Mouse (Mus musculus) myocyte (in vitro differentiated cells): Measurements from ENCODE around the gene Smug1. TPM values are rescaled to one million over a fixed set of nuclear protein-coding genes. Genes with fewer than 3 reads are reported as not detected.

Experiments used
- H3K27me3 ChIP-seq: one replicate; pipeline ENCODE4 v1.6.1; 2011; ENCODE audit not compliant: control insufficient read depth, insufficient read depth, insufficient read length
- H3K36me3 ChIP-seq: one replicate; pipeline ENCODE4 v1.6.1; 2011; ENCODE audit not compliant: control insufficient read depth, insufficient read depth
- H3K4me2 ChIP-seq: one replicate; pipeline ENCODE4 v1.6.1; 2011; ENCODE audit warnings: low read depth, control low read depth
- H3K4me3 ChIP-seq: one replicate; pipeline ENCODE4 v1.5.1; 2011; ENCODE audit warnings: mild to moderate bottlenecking, control low read depth, moderate library complexity
- H3K79me2 ChIP-seq: one replicate; pipeline ENCODE4 v1.6.1; 2011; ENCODE audit not compliant: control insufficient read depth, insufficient read depth
- H3ac ChIP-seq: one replicate; pipeline ENCODE4 v1.6.1; 2011; ENCODE audit not compliant: control insufficient read depth, insufficient read length
- CEBPB ChIP-seq: IDR thresholded peaks from 2 replicates; pipeline ENCODE4 v1.6.1; 2011; ENCODE audit warnings: mild to moderate bottlenecking, moderate library complexity; ENCODE audit not compliant: poor library complexity, insufficient read depth, severe bottlenecking
- E2F4 ChIP-seq: IDR thresholded peaks from one replicate; pipeline ENCODE4 v1.6.1; 2011; ENCODE audit warnings: mild to moderate bottlenecking, control low read depth, moderate library complexity; ENCODE audit not compliant: insufficient read depth
- MAX ChIP-seq: IDR thresholded peaks from one replicate; pipeline ENCODE4 v1.6.1; 2011; ENCODE audit warnings: low read depth, mild to moderate bottlenecking, control low read depth
- MYOD1 ChIP-seq, 3 experiments: IDR thresholded peaks; one replicate each; pipeline ENCODE4 v1.6.1; 2011; ENCODE audit warnings: control low read depth in 2 of 3, low read depth in 2 of 3, mild to moderate bottlenecking in 2 of 3, moderate library complexity in 1 of 3; ENCODE audit not compliant: insufficient read length in 2 of 3, control insufficient read depth in 1 of 3
- MYOG ChIP-seq, 3 experiments: IDR thresholded peaks; one replicate each; pipeline ENCODE4 v1.6.1; 2011; ENCODE audit warnings: control low read depth in 2 of 3, low read depth in 2 of 3, mild to moderate bottlenecking in 2 of 3; ENCODE audit not compliant: insufficient read length in 2 of 3, control insufficient read depth in 1 of 3, insufficient read depth in 1 of 3
- POLR2A ChIP-seq: IDR thresholded peaks from one replicate; pipeline ENCODE4 v1.6.1; 2011; ENCODE audit warnings: low read depth, mild to moderate bottlenecking, control low read depth, moderate library complexity; ENCODE audit not compliant: insufficient read length
- POLR2AphosphoS2 ChIP-seq: IDR thresholded peaks from one replicate; pipeline ENCODE4 v1.6.1; 2011; ENCODE audit warnings: low read depth, control low read depth; ENCODE audit not compliant: insufficient read length
- REST ChIP-seq: IDR thresholded peaks from one replicate; pipeline ENCODE4 v1.6.1; 2011; ENCODE audit warnings: mild to moderate bottlenecking, control low read depth, moderate library complexity; ENCODE audit not compliant: insufficient read depth, insufficient read length
- SRF ChIP-seq: IDR thresholded peaks from one replicate; pipeline ENCODE4 v1.6.1; 2011; ENCODE audit warnings: low read depth; ENCODE audit not compliant: control insufficient read depth, insufficient read length
- TCF12 ChIP-seq: IDR thresholded peaks from one replicate; pipeline ENCODE4 v1.6.1; 2011; ENCODE audit warnings: mild to moderate bottlenecking, control low read depth; ENCODE audit not compliant: poor library complexity, insufficient read depth, severe bottlenecking
- TCF3 ChIP-seq: IDR thresholded peaks from one replicate; pipeline ENCODE4 v1.6.1; 2011; ENCODE audit warnings: low read depth, control low read depth; ENCODE audit not compliant: insufficient read length
- USF1 ChIP-seq: IDR thresholded peaks from one replicate; pipeline ENCODE4 v1.6.1; 2011; ENCODE audit warnings: low read depth, mild to moderate bottlenecking, control low read depth, moderate library complexity
- polyA plus RNA-seq: library from polyadenylated mRNA; unstranded; fragments of >200 nt; fragmentation: generic; extraction: Trizol; gene quantifications from one replicate; pipeline ENCODE4 v1.2.1, GENCODE M21; 2012; ENCODE audit warnings: missing spikeins

Gene Smug1
- polyA plus RNA-seq, 1 experiment: 18.6 TPM

DNA sequence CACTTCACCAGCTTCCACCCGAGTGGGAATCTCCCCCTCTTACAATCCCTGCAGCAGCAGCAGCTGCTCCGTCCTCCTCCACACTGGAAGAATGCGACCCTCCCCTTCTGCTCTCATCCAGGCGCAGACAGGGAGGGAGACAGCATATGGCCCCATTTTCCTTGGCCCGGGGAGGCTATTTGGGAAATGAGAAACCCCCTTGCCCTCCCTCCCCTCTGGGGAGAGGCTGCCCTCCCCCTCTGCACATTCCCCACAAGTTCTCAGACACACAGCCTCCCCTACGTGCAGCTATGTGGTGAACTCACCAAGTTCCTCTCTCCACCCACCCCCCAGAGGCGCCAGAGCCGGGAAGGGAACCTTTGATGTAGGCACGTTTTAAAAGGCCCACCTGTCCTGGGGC is 51.6 kb downstream of the Smug1 start:
- H3K36me3 ChIP-seq: no peaks in the 10 kb centered on the region
- no peaks in the 10 kb centered on the region for H3K27me3 ChIP-seq
- peak overlapping the region; percentile 32 for H3K4me2 ChIP-seq
- H3K4me3 ChIP-seq: no peak overlapping the region
- TF ChIP-seq MYOD1 (IDR thresholded peaks at IDR 0.05; ENCODE audit: control insufficient read depth in 1 of 3, insufficient read length in 2 of 3, low read depth in 2 of 3) (peak in 2 of 3 experiments; percentile 77 to 88), POLR2A (no peak), E2F4 (no peak), POLR2AphosphoS2 (no peak), MAX (no peak), CEBPB (no peak), REST (no peak), USF1 (no peak), MYOG (IDR thresholded peaks at IDR 0.05; ENCODE audit: control insufficient read depth in 1 of 3, insufficient read depth in 1 of 3, insufficient read length in 2 of 3, low read depth in 2 of 3) (peak; percentile 30 to 75 (median 55)), TCF12 (no peak), TCF3 (no peak), SRF (no peak)
- H3ac ChIP-seq: no peak overlapping the region
- no peaks in the 10 kb centered on the region for H3K79me2 ChIP-seq

DNA sequence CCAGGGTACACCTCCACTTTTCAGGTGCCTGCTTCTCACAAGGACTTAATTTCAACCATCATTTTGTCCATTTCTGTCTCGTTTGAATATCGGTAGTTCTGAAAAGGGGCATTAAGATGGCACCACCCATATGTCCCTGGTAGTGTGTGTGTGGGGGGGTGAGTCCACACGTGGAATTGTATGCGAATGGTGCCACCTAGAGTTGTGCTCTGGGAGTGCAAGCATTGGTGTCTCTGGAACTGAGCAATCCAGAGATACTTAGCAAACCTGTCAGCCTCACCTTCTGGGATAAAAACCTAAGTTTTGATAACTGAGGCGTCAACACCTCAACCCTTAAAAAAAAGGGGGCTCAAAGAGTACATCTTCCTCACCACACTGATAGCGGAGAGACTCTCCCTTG is 53.8 kb downstream of the Smug1 start:
- no peaks in the 10 kb centered on the region for H3K79me2 ChIP-seq
- H3K4me3 ChIP-seq: no peak overlapping the region
- no peak overlapping the region for H3K4me2 ChIP-seq
- no peak overlapping the region for H3ac ChIP-seq
- no peaks in the 10 kb centered on the region for H3K36me3 ChIP-seq
- TF ChIP-seq MYOD1 (IDR thresholded peaks at IDR 0.05; ENCODE audit: control insufficient read depth in 1 of 3, insufficient read length in 2 of 3, low read depth in 2 of 3) (no peak), E2F4 (no peak), POLR2AphosphoS2 (no peak), TCF3 (no peak), SRF (no peak), TCF12 (no peak), MAX (no peak), MYOG (IDR thresholded peaks at IDR 0.05; ENCODE audit: control insufficient read depth in 1 of 3, insufficient read depth in 1 of 3, insufficient read length in 2 of 3, low read depth in 2 of 3) (no peak), REST (no peak)
- H3K27me3 ChIP-seq: no peaks in the 10 kb centered on the region

DNA sequence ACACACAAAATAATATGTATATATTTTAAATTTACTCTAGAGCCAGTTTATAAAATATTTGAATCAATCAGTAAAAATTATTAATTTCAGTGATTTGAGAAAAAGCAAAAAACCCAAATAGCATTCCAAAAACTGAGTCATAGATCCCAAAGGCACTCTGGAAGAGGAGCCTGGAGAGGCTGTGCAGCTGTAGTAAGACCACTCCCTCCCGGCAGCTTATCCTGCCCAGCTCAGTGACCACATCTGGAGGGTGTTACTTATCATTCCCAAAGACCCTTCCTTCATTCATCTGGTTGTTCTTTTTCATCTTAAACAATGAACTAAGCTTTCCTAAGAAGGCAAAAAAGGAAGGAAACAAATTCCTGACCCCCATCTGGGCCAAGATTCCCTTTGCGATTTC is 54.6 kb downstream of the Smug1 start:
- Histone ChIP-seq H3K27me3 (no peaks in the 10 kb centered on the region), H3K4me2 (no peak overlapping the region), H3K36me3 (no peaks in the 10 kb centered on the region), H3K4me3 (no peak overlapping the region), H3K79me2 (no peaks in the 10 kb centered on the region), H3ac (no peak overlapping the region)
- TF ChIP-seq POLR2AphosphoS2: no peak
- TF ChIP-seq USF1: no peak

DNA sequence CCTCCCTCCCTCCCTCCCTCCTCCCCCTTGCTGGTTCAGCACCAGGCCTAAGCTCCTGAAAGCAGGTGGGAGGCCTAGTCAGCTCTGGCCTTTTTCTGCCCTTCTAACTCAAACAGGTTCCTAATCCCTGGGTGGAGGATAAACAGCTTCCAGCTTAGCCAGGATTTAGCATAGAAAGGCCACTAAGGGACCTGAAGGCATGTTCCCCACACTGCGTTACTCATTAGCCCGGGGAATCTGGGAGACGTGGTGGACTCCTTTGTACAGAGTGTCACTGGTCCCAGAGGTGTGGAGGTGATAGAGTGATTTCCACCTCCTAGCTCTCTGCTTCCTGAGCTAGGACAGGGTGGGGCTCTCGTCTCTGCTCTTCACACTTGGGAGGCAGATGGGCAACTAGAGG is 57.0 kb downstream of the Smug1 start:
- H3K36me3 ChIP-seq: no peaks in the 10 kb centered on the region
- H3K4me2 ChIP-seq: no peak overlapping the region
- no peak for TF ChIP-seq E2F4
- TF ChIP-seq POLR2A: no peak
- TF ChIP-seq MAX: no peak
- TF ChIP-seq TCF3: no peak
- TF ChIP-seq REST: no peak
- TF ChIP-seq MYOD1 (IDR thresholded peaks at IDR 0.05; ENCODE audit: control insufficient read depth in 1 of 3, insufficient read length in 2 of 3, low read depth in 2 of 3): no peak
- TF ChIP-seq SRF: no peak
- no peak for TF ChIP-seq CEBPB
- TF ChIP-seq TCF12: no peak
- no peak for TF ChIP-seq POLR2AphosphoS2
- TF ChIP-seq MYOG (IDR thresholded peaks at IDR 0.05; ENCODE audit: control insufficient read depth in 1 of 3, insufficient read depth in 1 of 3, insufficient read length in 2 of 3, low read depth in 2 of 3): no peak
- TF ChIP-seq USF1: no peak
- H3K4me3 ChIP-seq: no peak overlapping the region
- no peaks in the 10 kb centered on the region for H3K27me3 ChIP-seq
- H3ac ChIP-seq: no peak overlapping the region
- no peaks in the 10 kb centered on the region for H3K79me2 ChIP-seq

DNA sequence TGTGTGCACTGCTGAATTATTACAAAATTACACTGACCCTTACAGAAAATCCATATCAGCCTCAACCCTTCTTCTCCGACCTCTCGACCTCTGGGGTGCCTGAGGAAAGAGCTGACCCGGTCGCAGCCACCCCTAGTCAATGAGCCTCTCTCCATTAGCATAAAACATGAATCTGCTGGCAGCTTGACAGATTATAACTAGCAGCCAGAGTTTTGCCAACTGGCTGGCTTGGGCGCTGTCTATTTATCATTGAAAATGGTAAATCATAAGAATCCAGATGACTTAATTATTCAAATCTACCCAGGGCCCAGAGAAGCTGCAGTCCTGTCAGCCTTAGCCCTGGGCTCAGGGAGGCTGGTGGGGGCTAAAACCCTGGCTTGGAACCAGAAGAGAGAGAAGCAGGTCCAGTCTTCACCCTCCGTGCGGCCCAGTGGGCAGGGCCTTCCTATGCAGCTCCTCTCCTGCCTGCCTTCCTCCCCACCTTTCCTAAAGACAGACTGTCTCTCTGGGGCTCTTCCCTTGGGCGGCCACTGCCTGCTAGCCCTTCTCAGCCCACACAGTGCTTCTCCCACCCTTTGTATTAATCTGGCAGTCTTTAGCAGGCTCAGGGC is 58.7 kb downstream of the Smug1 start:
- no peaks in the 10 kb centered on the region for H3K79me2 ChIP-seq
- H3K36me3 ChIP-seq: no peaks in the 10 kb centered on the region
- no peak for TF ChIP-seq POLR2AphosphoS2
- TF ChIP-seq REST: no peak
- H3K4me3 ChIP-seq: no peak overlapping the region
- no peaks in the 10 kb centered on the region for H3K27me3 ChIP-seq
- H3ac ChIP-seq: no peak overlapping the region
- H3K4me2 ChIP-seq: no peak overlapping the region
